Mouse (Mus musculus) liver (tissue): ENCODE measurements at regions not wholly inside any gene's neighbourhood (a gene's known extent, or its start where the extent isn't known, plus 50 kb on each side); places are given as distances from the start of the nearest gene placed in this dataset.

Source experiments
- DNase-seq: peaks from one replicate; pipeline ENCODE4 v3.0.0-alpha.2; 2020; ENCODE audit warnings: mixed read lengths

DNA sequence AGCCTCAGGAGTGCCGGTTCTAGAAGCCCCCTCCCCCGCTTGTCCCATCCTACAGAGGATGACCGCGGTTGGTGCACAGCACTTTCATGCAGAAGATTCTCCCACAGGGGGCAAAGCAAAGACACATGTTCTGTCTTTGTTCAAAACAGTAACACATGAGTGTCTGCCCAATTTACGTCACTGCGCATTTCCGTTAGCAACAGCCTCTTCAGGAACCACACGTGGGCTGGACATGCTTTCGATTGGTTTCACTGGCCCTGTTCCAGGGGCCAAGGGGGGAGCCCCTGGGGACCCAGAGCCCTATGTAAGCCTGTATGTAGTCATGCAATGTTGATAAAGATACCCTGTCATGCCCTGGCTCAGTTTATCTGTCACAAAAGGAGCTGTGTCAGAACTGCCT is 116.2 kb upstream of the Twist2 start:
- DNase-seq, result no peak

- no peak for DNase-seq
Observed at GRCm38 (mm10) chr1:91685789-91686188, 115.5 kb upstream of the Twist2 start.

DNA sequence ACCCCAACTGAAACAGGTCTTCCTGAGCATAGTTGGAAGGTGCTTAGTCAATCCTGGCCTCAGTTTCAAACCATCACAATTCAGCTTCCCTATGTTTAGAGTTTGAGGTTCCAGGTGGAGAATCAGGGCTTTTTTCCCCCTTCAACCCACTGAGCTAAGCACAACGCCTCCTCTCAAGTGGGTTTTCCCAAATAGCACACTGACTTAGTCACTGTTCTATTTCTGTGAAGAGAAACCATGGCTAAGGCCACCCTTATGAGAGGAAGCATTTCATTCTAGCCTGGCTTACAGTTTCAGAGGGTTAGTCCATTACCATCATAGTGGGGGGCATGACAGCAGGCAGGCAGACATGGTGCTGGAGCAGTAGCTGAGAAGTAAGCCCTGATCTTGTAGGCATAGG is 109.7 kb upstream of the Twist2 start:
- DNase-seq, result no peak

- DNase-seq, result no peak
Observed at GRCm38 (mm10) chr1:91692709-91693460, 108.4 kb upstream of the Twist2 start.

DNA sequence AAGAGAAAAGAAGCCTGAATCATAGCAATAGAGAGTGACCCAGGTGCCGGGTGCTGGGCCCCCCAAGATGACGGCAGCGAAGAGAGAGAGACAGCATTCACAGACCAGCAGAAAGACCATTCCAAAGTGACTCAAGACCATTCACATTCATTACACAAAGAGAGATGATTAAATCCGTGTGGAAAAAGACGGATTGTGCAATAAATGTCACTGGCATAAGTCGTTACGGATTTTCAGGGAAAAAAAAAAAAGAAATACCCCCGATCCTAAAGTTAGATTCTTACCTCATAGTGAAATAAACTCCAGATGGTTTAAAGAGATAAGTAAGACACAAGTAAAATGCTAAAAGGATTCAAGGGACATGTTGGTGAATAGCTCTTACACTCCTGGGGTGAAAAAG is 104.2 kb upstream of the Twist2 start:
- DNase-seq, result no peak

GRCm38 (mm10) chr1:91701475-91701874 is 99.8 kb upstream of the Twist2 start:
- DNase-seq, result no peak

DNA sequence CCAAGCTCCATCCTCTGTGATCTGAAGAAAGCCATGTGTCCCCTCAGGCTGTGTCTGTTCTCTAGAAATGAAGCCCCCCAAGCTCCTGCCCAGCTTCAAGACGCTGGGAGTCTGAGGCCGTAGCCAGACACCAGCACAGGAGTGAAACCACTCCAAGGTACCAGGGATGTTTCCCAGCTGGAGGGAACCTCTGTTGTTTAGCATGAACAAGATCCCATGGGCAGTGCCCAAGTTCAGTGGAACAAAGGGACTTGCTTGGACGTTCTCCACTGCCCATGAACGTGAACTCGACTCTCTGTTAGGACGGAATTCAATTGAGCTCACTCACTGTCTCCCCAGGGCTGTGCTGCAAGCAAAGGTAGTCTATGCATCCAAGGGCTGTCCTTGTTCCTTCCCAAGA is 99.2 kb upstream of the Twist2 start:
- DNase-seq, result no peak

DNA sequence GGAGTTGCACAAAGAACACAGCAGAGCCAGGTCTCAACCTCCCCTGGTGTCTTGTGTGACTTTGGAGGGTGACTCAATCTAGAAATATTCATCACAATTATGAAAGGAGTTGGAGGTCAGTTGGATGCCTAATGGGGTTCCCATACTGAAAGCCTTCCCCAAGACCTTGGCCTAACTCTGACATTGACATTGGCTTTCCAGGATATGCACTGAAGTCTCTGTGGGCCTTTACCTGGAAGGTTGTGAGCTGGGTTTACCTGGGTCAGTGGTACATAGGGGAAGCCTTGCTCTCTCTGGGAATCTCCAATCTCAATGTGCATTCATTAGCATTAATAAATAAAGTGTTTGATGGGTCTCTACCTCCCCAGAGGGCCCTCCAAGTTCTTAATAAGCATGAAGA is 98.5 kb upstream of the Twist2 start:
- no peak for DNase-seq

DNA sequence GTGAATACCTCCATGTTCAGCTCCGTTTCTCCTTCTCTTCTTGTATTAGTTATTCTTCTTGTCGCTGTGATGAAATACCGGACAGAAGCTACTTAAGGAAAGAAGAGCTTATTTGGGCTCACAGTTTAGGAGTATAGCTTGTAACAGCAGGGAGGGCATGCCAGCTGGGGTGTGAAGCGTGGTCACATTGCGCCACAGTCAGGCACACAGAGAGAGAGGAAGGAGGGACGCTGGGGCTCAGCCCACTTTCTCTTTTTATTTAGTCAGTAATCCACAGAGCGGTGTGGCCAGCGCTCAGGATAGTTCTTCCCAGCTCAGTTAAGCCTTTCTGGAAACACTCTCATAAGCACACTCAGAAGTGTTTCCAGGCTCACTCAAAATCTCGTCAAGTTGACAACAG is 95.8 kb upstream of the Twist2 start:
- no peak for DNase-seq

DNA sequence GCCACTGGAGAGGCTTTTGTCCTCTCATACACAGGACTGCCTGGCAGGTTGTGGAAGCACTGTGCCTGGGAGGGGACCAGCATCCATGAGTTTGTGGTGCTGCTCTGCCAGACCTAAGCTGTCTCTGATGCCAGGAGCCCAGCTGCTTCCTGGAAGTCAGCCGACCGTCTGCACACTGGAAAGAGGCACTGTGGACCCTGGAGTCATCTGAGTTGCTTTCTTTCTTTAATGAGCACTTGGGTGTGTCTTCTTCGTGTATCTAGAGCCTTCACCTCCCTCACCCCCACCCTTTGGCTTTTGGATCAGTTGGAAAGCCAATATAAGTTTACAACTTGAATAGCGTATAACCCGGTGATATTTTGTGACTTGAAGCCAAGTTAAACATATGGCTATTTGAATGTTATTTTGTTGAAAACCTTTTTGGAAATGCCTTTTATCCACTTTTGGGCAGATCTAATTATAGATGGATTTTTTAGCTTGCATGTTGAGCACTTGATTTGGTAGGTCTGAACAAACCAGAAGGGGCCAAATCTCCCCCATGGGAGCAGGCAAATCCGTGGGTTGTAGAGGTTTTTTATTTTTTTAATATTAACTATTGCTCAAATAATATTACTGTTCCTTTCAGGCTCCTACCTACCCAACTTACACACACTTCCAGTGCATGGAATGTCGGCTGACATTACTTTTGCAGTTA is 92.6 kb upstream of the Twist2 start:
- no peak for DNase-seq

DNA sequence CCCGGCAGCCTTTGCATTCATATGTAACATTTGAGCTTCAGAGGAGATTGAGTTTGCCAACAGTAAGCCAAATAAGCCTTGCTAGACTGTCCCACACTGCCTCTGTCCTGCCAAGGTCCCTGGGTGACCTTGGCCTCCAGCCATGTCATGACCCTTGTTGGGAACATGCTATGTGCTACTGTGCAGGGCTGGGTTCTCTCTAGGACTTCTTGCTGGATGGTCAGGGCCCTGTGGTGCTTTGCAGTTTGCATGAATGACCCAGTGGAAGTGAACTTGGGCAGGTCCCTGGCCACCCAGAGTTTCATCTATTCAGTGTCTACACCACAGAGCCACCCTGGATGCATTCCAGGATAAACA is 92.0 kb upstream of the Twist2 start:
- no peak for DNase-seq

DNA sequence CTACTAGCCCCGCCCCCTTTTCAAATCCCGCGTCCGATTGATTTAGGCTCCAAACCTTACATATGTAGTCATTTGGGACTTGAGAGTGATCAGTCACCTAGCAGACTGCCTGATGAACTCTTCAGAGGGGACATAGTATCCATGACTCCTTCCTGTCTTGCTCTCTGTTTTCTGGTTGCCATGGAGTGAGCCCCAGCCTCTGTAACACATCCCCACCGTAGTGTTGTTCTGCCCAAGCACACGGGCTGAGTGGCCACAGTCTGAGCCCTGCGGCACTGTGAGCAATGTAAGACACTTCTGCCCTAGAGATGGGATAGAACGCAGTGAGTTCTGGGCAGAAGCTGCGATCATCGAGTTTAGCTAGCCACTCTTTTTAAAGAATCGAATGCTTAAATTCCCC is 88.1 kb upstream of the Twist2 start:
- no peak for DNase-seq

GRCm38 (mm10) chr1:91714266-91714665 is 87.0 kb upstream of the Twist2 start:
- DNase-seq, result no peak

GRCm38 (mm10) chr1:91715341-91715740 is 85.9 kb upstream of the Twist2 start:
- DNase-seq, result no peak

GRCm38 (mm10) chr1:91715791-91716190 is 85.5 kb upstream of the Twist2 start:
- DNase-seq, result no peak

DNA sequence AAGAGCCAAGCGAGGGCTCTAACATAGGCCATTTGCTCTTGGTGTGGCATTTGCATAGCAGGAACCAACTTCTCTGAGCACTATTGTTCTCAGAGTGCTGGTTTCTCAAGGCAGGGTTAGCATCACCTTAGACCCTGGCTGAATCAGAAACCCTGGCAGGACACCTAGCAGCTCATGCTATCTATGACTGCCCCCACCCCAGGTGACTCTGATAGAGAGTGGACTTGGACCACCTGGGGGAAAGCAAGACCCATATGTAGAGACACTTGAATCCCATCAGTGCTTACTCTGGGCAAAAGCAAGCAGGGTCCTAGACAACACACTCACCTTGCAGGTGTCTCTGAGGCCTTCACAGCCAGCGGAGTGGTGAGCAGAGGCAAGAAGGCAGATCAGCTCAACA is 84.4 kb upstream of the Twist2 start:
- no peak for DNase-seq

- no peak for DNase-seq
Observed at GRCm38 (mm10) chr1:91717961-91718360, 83.3 kb upstream of the Twist2 start.

DNA sequence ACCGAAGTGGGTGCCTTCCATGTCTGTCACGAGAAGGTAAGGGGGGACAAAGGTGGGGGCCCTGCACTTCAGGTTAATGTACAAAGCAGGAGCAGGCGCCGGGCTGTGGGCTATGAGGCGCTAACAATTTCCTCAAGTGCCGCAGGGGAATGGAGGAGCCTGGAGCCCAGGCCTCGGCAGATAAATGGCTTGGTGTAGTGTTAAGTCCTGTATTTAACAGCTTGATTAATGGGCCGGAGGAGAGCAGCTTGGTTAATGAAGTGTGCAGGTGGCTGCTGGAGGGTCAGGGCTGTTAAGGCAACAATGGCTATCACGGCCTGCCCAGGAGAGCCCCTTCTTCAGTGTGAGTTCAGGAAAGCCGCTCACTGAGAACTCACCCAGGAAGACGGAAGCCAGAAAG is 72.0 kb upstream of the Twist2 start:
- no peak for DNase-seq

DNA sequence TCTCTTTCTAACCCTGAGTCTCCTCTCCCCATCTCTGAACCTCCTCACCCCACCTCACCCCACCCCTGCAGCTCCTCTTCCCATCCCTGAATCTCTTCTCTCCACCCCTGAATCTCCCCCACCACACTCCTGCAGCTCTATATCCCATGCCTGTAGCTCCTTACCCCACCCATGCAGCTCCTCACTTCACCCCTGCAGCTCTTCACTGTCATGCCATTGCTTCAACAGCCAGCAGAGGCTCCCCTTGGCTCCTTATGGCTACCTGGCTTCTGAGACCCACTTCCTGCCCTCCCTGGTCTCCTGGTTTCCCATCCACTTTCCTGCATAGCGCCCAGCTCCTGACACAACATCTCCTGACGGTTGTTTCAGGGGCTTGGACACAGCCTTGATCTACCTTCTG is 71.0 kb upstream of the Twist2 start:
- no peak for DNase-seq

DNA sequence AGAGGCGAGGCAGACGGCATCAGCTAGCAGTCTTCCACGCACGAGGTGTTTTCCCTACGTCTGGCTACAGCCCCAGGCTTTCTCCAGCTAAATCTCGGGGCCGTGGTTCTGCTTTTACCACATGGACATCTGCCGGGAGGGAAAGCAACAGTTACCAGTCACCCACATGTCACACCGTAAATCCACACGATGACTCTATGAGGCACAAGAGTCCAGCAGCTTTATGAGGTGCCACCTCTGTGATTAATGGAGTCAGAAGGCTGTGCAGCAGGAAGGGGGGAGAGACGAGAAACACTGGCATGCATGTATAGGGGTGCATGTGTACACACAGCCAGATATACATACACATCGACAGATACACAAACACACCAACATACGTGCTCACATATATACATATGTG is 69.6 kb upstream of the Twist2 start:
- no peak for DNase-seq

GRCm38 (mm10) chr1:91732461-91732861 is 68.8 kb upstream of the Twist2 start:
- DNase-seq, result no peak

GRCm38 (mm10) chr1:91734731-91735130 is 66.5 kb upstream of the Twist2 start:
- no peak for DNase-seq

GRCm38 (mm10) chr1:91735436-91735835 is 65.8 kb upstream of the Twist2 start:
- no peak for DNase-seq

DNA sequence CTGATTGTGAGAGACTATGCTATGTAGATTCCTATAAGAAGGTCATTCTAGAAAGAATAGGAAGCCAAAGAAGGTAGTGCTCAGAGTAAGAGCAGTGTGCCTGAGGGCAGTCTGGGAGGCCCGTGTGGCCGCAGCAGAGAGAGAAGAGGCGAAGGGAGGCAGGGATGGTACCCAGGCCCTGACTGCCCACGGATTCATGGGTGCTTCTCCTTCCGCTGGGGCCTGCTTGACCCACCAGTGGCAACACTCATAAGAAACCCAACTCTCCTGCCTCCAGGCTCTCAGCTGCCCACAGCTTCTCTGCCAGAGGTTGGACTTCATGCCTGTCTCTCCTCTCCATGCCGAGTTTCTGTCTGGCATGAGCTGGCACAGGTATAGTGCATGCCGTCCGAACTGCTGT is 60.6 kb upstream of the Twist2 start:
- DNase-seq, result no peak

DNA sequence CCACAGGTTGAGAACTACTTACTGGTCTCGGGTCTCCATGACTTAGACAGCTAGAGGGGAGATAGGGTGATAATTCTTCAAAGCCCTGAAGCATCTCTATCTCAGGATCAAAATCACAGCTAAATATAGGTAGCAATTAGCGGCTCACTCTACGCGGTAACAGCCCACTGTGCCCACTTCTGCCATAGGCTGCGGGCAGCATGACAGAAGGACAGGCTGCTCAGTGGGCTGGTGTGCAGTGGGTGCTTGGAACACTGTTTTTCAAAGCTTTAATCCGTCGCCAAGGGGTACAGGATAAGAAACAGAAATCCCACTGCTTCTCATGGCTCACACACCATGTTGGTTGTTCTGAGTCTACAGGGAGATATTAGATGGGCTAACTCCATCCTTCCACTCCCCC is 59.2 kb upstream of the Twist2 start:
- no peak for DNase-seq
